Mouse (Mus musculus): ENCODE measurements around the gene Spx.
A peak's percentile ranks its signal among the peaks of the same experiment; 100 is the strongest.

The Spx gene

GRCm38 (mm10) chr6:142412906-142413491 lies at the start of gene Spx:
Spx (plus strand) TSS chr6:142413441.
- no peak for DNase-seq

- DNase-seq, result no peak
Observed at GRCm38 (mm10) chr6:142365742-142366472, 47.3 kb upstream of the Spx start.

- DNase-seq, result no peak
Observed at GRCm38 (mm10) chr6:142366473-142367018, 46.7 kb upstream of the Spx start.

GRCm38 (mm10) chr6:142367565-142367964 lies 45.7 kb upstream of the Spx start:
- DNase-seq, result no peak

- DNase-seq, result no peak
Observed at GRCm38 (mm10) chr6:142369568-142369967, 43.7 kb upstream of the Spx start.

- no peak for DNase-seq
Observed at GRCm38 (mm10) chr6:142377081-142377480, 36.2 kb upstream of the Spx start.

- no peak for DNase-seq
Observed at GRCm38 (mm10) chr6:142378576-142379330, 34.5 kb upstream of the Spx start.

- DNase-seq, result no peak
Observed at GRCm38 (mm10) chr6:142379961-142380360, 33.3 kb upstream of the Spx start.

- DNase-seq, result no peak
Observed at GRCm38 (mm10) chr6:142381615-142382014, 31.6 kb upstream of the Spx start.

GRCm38 (mm10) chr6:142384521-142384920 lies 28.7 kb upstream of the Spx start:
- DNase-seq, result no peak

GRCm38 (mm10) chr6:142386285-142387010 lies 26.8 kb upstream of the Spx start:
- DNase-seq, result no peak

- DNase-seq, result peak; percentile 99
Observed at GRCm38 (mm10) chr6:142387011-142387754, 26.1 kb upstream of the Spx start, which contains the start of the genes Recql and Golt1b. Recql (minus strand) TSS chr6:142387087. Golt1b (plus strand) TSS chr6:142387221.

- DNase-seq, result no peak
Observed at GRCm38 (mm10) chr6:142387755-142388271, 25.4 kb upstream of the Spx start.

GRCm38 (mm10) chr6:142389101-142389500 lies 24.1 kb upstream of the Spx start:
- DNase-seq, result no peak

- DNase-seq, result no peak
Observed at GRCm38 (mm10) chr6:142392312-142392711, 20.9 kb upstream of the Spx start.

- peak; percentile 22 to 55 for DNase-seq
Observed at GRCm38 (mm10) chr6:142394669-142395068, 18.6 kb upstream of the Spx start.

GRCm38 (mm10) chr6:142395756-142396155 lies 17.5 kb upstream of the Spx start:
- no peak for DNase-seq

GRCm38 (mm10) chr6:142411140-142411539 lies 2.1 kb upstream of the Spx start:
- peak; percentile 30 to 52 for DNase-seq

GRCm38 (mm10) chr6:142413845-142414244 lies 604 bp downstream of the Spx start:
- DNase-seq, result no peak

GRCm38 (mm10) chr6:142414597-142414996 lies 1.4 kb downstream of the Spx start:
- peak; percentile 16 to 30 for DNase-seq

GRCm38 (mm10) chr6:142424976-142425375 lies 11.7 kb downstream of the Spx start:
- DNase-seq, result no peak

- no peak for DNase-seq
Observed at GRCm38 (mm10) chr6:142429072-142429471, 15.8 kb downstream of the Spx start.

Data from cerebellum, postnatal 10 days (tissue).